In the genomic region with DNA sequence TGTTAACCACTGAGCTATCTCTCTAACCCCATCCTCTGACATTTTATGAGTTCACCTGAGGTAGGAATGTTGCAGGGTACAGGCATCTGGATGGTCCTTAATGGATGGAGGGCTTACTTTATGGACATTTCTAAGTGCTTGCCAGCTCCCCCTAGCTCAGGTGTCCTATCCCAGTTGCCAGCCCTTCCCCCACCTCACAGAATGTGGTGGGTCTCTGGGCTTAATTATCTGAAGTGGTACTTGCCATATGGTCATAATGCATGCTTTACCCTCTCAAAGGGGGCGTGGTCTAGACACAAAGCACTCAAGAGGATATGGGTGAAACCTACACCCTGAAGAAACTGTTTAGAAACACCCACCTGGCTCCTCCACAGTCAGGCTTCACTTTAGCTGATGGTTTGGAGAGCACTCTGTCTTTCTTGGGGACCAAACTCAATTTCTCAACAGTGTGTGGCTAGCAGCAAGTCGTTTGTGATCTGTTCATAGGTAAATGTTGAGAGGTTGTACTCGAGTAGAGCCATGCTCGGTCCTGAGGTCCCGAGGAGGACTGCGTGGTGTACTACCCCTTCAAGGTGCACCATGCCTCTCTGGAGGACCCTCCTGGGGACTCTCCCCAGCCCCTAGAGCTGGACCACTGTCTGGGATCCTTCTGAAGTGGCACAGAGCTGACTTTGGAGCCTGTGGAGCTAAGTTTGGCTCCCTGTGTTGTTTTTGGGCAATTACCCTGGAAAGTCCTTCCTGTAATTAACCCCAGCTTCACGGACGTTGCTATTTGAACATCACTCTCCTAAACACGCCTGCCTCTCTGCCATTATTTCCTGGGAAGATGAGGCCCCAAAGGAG, we compare ENCODE assay signal across 22 mouse cellular contexts.
DNase-seq lines count a peak whose midpoint lies in the region; ATAC-seq lines count a peak whose summit lies in the region.
"Had no signal": no experiment of that assay in that cellular context is flagged by ENCODE, and none has a peak within 500 bp of the region (broad histone marks: within the 10 kb centered on the region; RNA-seq: fewer than 3 reads in every experiment).

No protein-coding gene starts in this region.

- H3K4me3 ChIP-seq in kidney, embryonic 14.5 days (ENCODE audit: low read length), result no peak overlapping the region
- H3K4me3 ChIP-seq in limb, embryonic 13.5 days, result no peak overlapping the region
- H3K4me3 ChIP-seq: embryonic facial prominence, embryonic 15.5 days; hindbrain, embryonic 15.5 days; left cerebral cortex, adult 2 months; midbrain, embryonic 15.5 days had no signal

- no peak overlapping the region for H3K9ac ChIP-seq in kidney, embryonic 14.5 days (ENCODE audit: low read depth, low read length)
- no peak overlapping the region for H3K9ac ChIP-seq in limb, embryonic 13.5 days
- H3K9ac ChIP-seq: embryonic facial prominence, embryonic 15.5 days; hindbrain, embryonic 15.5 days; liver, embryonic 14.5 days; midbrain, embryonic 15.5 days had no signal

- intact Hi-C loops in left cerebral cortex, postnatal 36 days (cut with DNase I), result no loop called here

- peak overlapping the region; percentile 51; the same call in 1 of the 2 replicates for H3K27ac ChIP-seq in kidney, embryonic 14.5 days (ENCODE audit: low read depth, low read length)
- no peak overlapping the region for H3K27ac ChIP-seq in limb, embryonic 13.5 days
- H3K27ac ChIP-seq: embryonic facial prominence, embryonic 15.5 days; hindbrain, embryonic 15.5 days; left cerebral cortex, adult 2 months; liver, embryonic 14.5 days; midbrain, embryonic 15.5 days had no signal

- no peak for DNase-seq in kidney, adult 11 months
- peak; percentile 45 for DNase-seq in embryo, embryonic 11 days
- peak; percentile 25 for DNase-seq in embryo, embryonic 9.5 days (ENCODE audit: extremely low spot score)
- no peak for DNase-seq in left cerebral cortex, postnatal 36 days (ENCODE audit: low spot score in 2 of 2)
- no peak for DNase-seq in frontal cortex, postnatal 36 days (ENCODE audit: low spot score in 2 of 2)
- DNase-seq: cerebellum, adult 18-20 months; cerebellum, postnatal 36 days; gastrocnemius, postnatal 36 days; heart, postnatal 14 days; kidney, postnatal 36 days; layer of hippocampus, adult 9-11 months; right cerebral cortex, adult 18-20 months; thymus, postnatal 4 days had no signal

- H3K4me1 ChIP-seq in kidney, embryonic 14.5 days (ENCODE audit: control insufficient read depth, insufficient read depth, low read length), result peaks cover 32% of the 10 kb centered on the region
- peaks cover 35% of the 10 kb centered on the region for H3K4me1 ChIP-seq in limb, embryonic 13.5 days

- 14% methylated on average over 9 of the region's 9 CpGs for WGBS in kidney, embryonic 14.5 days
- 18% methylated on average over 9 of the region's 9 CpGs for WGBS in limb, embryonic 13.5 days

- H3K36me3 ChIP-seq in kidney, embryonic 14.5 days (ENCODE audit: control insufficient read depth, insufficient read depth, low read length), result no peaks in the 10 kb centered on the region
- no peaks in the 10 kb centered on the region for H3K36me3 ChIP-seq in limb, embryonic 13.5 days
- H3K36me3 ChIP-seq: embryonic facial prominence, embryonic 15.5 days; hindbrain, embryonic 15.5 days; midbrain, embryonic 15.5 days had no signal

- peak; percentile 33 for ATAC-seq in kidney, embryonic 14.5 days (ENCODE audit: low FRiP score, low TSS enrichment)
- 0 out of 2 replicates have a peak, but pooled peaks have one; percentile 28 for ATAC-seq in limb, embryonic 13.5 days (ENCODE audit: low FRiP score, low read depth)
- ATAC-seq: intestine, embryonic 16.5 days; midbrain, embryonic 15.5 days had no signal

- no peaks in the 10 kb centered on the region for H3K9me3 ChIP-seq in kidney, embryonic 14.5 days (ENCODE audit: control insufficient read depth, low read length)
- H3K9me3 ChIP-seq in limb, embryonic 13.5 days, result no peaks in the 10 kb centered on the region
- H3K9me3 ChIP-seq: embryonic facial prominence, embryonic 15.5 days; hindbrain, embryonic 15.5 days; midbrain, embryonic 15.5 days had no signal

- no peaks in the 10 kb centered on the region for H3K27me3 ChIP-seq in kidney, embryonic 14.5 days (ENCODE audit: control insufficient read depth, insufficient read depth, low read length)
- peaks cover 19% of the 10 kb centered on the region for H3K27me3 ChIP-seq in limb, embryonic 13.5 days
- H3K27me3 ChIP-seq: embryonic facial prominence, embryonic 15.5 days; hindbrain, embryonic 15.5 days; midbrain, embryonic 15.5 days had no signal

- H3K4me2 ChIP-seq in kidney, embryonic 14.5 days (replicated peaks; ENCODE audit: low read depth, low read length), result no peak overlapping the region
- no peak overlapping the region for H3K4me2 ChIP-seq in limb, embryonic 13.5 days (replicated peaks)
- H3K4me2 ChIP-seq: embryonic facial prominence, embryonic 15.5 days; heart, embryonic 11.5 days; hindbrain, embryonic 15.5 days; midbrain, embryonic 15.5 days had no signal

Comparison
In these comparisons a context has a peak if more than half of its experiments do, and no peak if none do; other contexts are left out.
1. DNase-seq: peak in embryo, embryonic 11 days (single experiment) and embryo, embryonic 9.5 days (single experiment); none in kidney, adult 11 months (single experiment), left cerebral cortex, postnatal 36 days (0 of 2) and frontal cortex, postnatal 36 days (0 of 2).